In genomic region chr17:87378354-87379159, GRCm38 (mm10) we compare ENCODE assay signal across 9 mouse cellular contexts. TPM values are rescaled to one million over a fixed set of nuclear protein-coding genes. Genes with fewer than 3 reads are reported as not detected.
DNase-seq lines count a peak whose midpoint lies in the region; ATAC-seq and TF ChIP-seq lines count a peak whose summit lies in the region.
"Had no signal": no experiment of that assay in that cellular context is flagged by ENCODE, and none has a peak within 500 bp of the region (broad histone marks: within the 10 kb centered on the region; RNA-seq: fewer than 3 reads in every experiment).

No protein-coding gene starts in this region.

- H3K27me3 ChIP-seq in splenic B cell, adult 2 months (ENCODE audit: control insufficient read depth, insufficient read depth, low read length, poor library complexity, severe bottlenecking), result no peaks in the 10 kb centered on the region

- intact Hi-C loops in gastrocnemius, postnatal 14 days (cut with DNase I; ENCODE audit: low total_unique reads), result no loop called here

- no peak for TF ChIP-seq CTCF in brain, embryonic 14.5 days (IDR thresholded peaks at IDR 0.05; ENCODE audit: borderline replicate concordance, extremely low read depth, insufficient read depth, insufficient read length)

- no peak for TF ChIP-seq POLR2A in brain, embryonic 14.5 days (IDR thresholded peaks at IDR 0.05; ENCODE audit: borderline replicate concordance, extremely low read depth, insufficient read depth, insufficient read length, poor library complexity, severe bottlenecking)

- H3K36me3 ChIP-seq in splenic B cell, adult 2 months (ENCODE audit: control insufficient read depth, insufficient read depth, low read length, poor library complexity, severe bottlenecking), result peaks cover 2% of the 10 kb centered on the region

- ATAC-seq in megakaryocyte progenitor cell, adult 5-6 weeks (replicated peaks; ENCODE audit: poor library complexity), result peak; percentile 24

- DNase-seq in adrenal gland, postnatal 36 days, result peak; percentile 17 to 48
- DNase-seq in adrenal gland, postnatal 25 days, result no peak
- peak; percentile 92 for DNase-seq in brain, embryonic 14.5 days (ENCODE audit: low read depth)
- DNase-seq in gastrocnemius, postnatal 14 days, result peak; percentile 68
- DNase-seq in layer of hippocampus, adult 8-10 months (ENCODE audit: low spot score in 2 of 2), result peak; percentile 54 to 70
- DNase-seq in splenic B cell, adult 2 months (ENCODE audit: low read depth, low spot score), result peak; percentile 25
- DNase-seq in adrenal gland, adult 8-10 months, result no peak

RNA-seq across cellular contexts. Expression of gene Stpg4, which starts 49.0 kb away (rescaled TPM):
- total RNA-seq in adrenal gland, postnatal 36 days (2021), result not detected
- not detected in 2 replicates for total RNA-seq in adrenal gland, postnatal 25 days (2021)
- polyA plus RNA-seq in brain, embryonic 14.5 days (2012; rRNA removed), result 0.16 TPM in 1 of 2 replicates, not detected in the other
- total RNA-seq in gastrocnemius, postnatal 14 days (2021), result not detected
- not detected for total RNA-seq in layer of hippocampus, adult 8-10 months (2022)
- total RNA-seq in megakaryocyte progenitor cell, adult 5-6 weeks (2015), result 1.0 TPM in 1 of 2 replicates, not detected in the other
- total RNA-seq in megakaryocyte progenitor cell, adult 5-6 weeks (2017), result not detected in 2 replicates
- total RNA-seq in adrenal gland, adult 8-10 months (2022), result not detected
- polyA plus RNA-seq: C2C12 had no signal

Comparison
In these comparisons a context has a peak if more than half of its experiments do, and no peak if none do; other contexts are left out.
1. DNase-seq: peak in adrenal gland, postnatal 36 days (2 of 2), brain, embryonic 14.5 days (single experiment), gastrocnemius, postnatal 14 days (single experiment), layer of hippocampus, adult 8-10 months (2 of 2) and splenic B cell, adult 2 months (single experiment); none in adrenal gland, postnatal 25 days (single experiment) and adrenal gland, adult 8-10 months (single experiment).